Comparison of ENCODE assay signal across 21 mouse cellular contexts in the genomic region with DNA sequence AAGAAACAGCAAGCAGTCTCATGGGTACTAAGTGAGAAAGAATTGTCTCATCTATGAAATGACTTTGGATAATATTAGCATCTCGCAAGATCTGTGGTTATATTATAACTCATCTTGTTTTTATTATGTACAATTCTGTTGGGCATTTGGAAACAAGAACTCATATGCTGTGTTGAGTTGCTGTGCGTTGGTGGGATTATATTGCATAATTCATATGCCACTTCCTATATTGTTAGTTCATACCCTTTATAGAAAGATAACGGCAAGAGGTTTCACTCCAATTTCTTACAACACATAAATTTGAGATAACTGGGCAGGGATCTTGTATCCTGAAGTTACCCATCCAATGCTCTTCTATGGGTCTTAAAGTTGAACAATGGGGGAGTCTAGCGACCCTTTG.
"Had no signal": no experiment of that assay in that cellular context is flagged by ENCODE, and none has a peak within 500 bp of the region (broad histone marks: within the 10 kb centered on the region; RNA-seq: fewer than 3 reads in every experiment).

No protein-coding gene starts in this region.

- DNase-seq: kidney, adult 2 months; kidney, postnatal 25 days; layer of hippocampus, postnatal 36 days; left cerebral cortex, postnatal 4 days; liver, postnatal 0 days; lung, embryonic 14.5 days; midbrain, embryonic 14.5 days; right cerebral cortex, postnatal 14 days; right cerebral cortex, postnatal 4 days; thymus, adult 2 months; thymus, postnatal 14 days; thymus, postnatal 4 days had no signal

- H3K4me3 ChIP-seq: layer of hippocampus, adult 2 months; left cerebral cortex, adult 2 months; limb, embryonic 12.5 days; limb, embryonic 15.5 days; megakaryocyte, embryonic 14.5 days had no signal

- ATAC-seq: liver, postnatal 0 days; lung, postnatal 0 days had no signal

- H3K4me1 ChIP-seq: limb, embryonic 12.5 days; limb, embryonic 15.5 days had no signal

- H3K27ac ChIP-seq: kidney, postnatal 0 days; layer of hippocampus, adult 2 months; left cerebral cortex, adult 2 months; limb, embryonic 12.5 days; limb, embryonic 15.5 days; liver, embryonic 14.5 days; stomach, postnatal 0 days had no signal
